Mouse (Mus musculus) 3134 (cell line): ENCODE measurements at regions not wholly inside any gene's neighbourhood (a gene's known extent, or its start where the extent isn't known, plus 50 kb on each side); places are given as distances from the start of the nearest gene placed in this dataset.

Experiments used
- DNase-seq: peaks from one replicate; pipeline ENCODE4 v3.0.0-alpha.2; 2011; ENCODE audit warnings: low spot score; ENCODE audit not compliant: insufficient read length; ENCODE audit errors: extremely low read depth

DNA sequence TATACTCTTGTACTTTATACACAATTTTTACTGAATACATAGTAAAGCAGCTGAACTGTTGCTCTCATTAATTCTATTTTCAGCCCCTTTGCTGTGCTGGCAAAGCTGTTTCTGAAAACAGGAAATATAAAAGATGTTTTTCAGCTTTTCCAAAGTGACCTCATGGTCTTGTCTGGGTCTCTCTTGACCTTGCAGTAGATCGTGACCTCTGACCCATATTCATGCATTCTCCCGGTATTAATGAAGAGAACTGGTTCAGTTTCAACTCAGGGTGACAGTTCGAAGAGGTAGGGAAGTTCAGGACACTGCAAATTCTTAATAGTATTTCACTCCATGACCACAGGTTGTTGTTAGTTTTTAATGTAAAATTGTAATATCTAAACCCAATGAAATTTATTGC, 56.7 kb upstream of the Ankrd50 start:
- no peak for DNase-seq

DNA sequence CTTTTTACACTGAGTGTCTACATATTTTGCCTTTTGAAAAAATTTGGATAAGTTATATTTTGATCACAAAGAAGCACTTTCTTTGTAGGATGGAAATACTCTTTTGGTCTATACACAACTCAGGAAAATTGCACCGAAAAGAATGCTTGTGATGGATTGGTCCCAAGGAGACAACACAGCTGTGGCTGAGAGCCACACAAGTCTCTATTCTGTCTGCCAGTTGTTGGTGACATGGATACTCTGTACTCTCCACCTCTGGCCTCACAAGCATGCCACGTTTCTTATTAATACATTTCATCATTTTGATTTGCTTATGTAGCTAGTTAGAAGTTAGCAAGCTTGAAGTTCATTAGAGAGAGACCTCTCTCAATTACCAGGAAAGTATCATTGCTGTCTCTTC, 53.7 kb upstream of the Ankrd50 start:
- no peak for DNase-seq

- DNase-seq = no peak
Observed at GRCm38 (mm10) chr3:38537770-38538169, 53.1 kb upstream of the Ankrd50 start.
